Mouse (Mus musculus): Measurements from ENCODE around the gene Begain. TPM values are rescaled to one million over a fixed set of nuclear protein-coding genes. Genes with fewer than 3 reads are reported as not detected.

The Begain gene
- polyA plus RNA-seq, 1 experiment from 2014 or later, result 3.3 TPM

GRCm38 (mm10) chr12:108993046-108993445, 75.0 kb downstream of the Begain start:
- ATAC-seq, result no peak
- WGBS, result 66% methylated on average over 2 of the region's 2 CpGs
- Histone ChIP-seq H3K9ac (ENCODE audit: low read depth, low read length) (no peak overlapping the region), H3K4me3 (ENCODE audit: low read length) (no peak overlapping the region), H3K36me3 (ENCODE audit: control insufficient read depth, insufficient read depth, low read length) (no peaks in the 10 kb centered on the region), H3K27me3 (replicated peaks; ENCODE audit: control insufficient read depth, insufficient read depth, low read length) (no peaks in the 10 kb centered on the region), H3K4me1 (ENCODE audit: control insufficient read depth, insufficient read depth, low read length) (no peaks in the 10 kb centered on the region), H3K9me3 (ENCODE audit: control insufficient read depth, low read length) (no peaks in the 10 kb centered on the region), H3K4me2 (ENCODE audit: low read depth, low read length) (no peak overlapping the region), H3K27ac (ENCODE audit: low read length) (no peak overlapping the region)

- H3K36me3 ChIP-seq (ENCODE audit: control insufficient read depth, insufficient read depth, low read length), result no peaks in the 10 kb centered on the region
- no peaks in the 10 kb centered on the region for H3K4me1 ChIP-seq (ENCODE audit: control insufficient read depth, insufficient read depth, low read length)
- no peak overlapping the region for H3K4me2 ChIP-seq (ENCODE audit: low read depth, low read length)
- no peaks in the 10 kb centered on the region for H3K9me3 ChIP-seq (ENCODE audit: control insufficient read depth, low read length)
- no peak overlapping the region for H3K4me3 ChIP-seq (ENCODE audit: low read length)
- no peak for ATAC-seq
- H3K27me3 ChIP-seq (replicated peaks; ENCODE audit: control insufficient read depth, insufficient read depth, low read length), result no peaks in the 10 kb centered on the region
- no peak overlapping the region for H3K9ac ChIP-seq (ENCODE audit: low read depth, low read length)
- H3K27ac ChIP-seq (ENCODE audit: low read length), result no peak overlapping the region
- 45% methylated on average over 9 of the region's 9 CpGs for WGBS
These were observed 77.6 kb downstream of the Begain start for GRCm38 (mm10) chr12:108990425-108990824.

GRCm38 (mm10) chr12:108987448-108987847, 80.6 kb downstream of the Begain start:
- H3K9me3 ChIP-seq (ENCODE audit: control insufficient read depth, low read length), result no peaks in the 10 kb centered on the region
- ATAC-seq, result no peak
- 92% methylated on average over 9 of the region's 9 CpGs for WGBS
- peaks cover 7% of the 10 kb centered on the region; the same call in 1 of the 2 replicates for H3K4me1 ChIP-seq (ENCODE audit: control insufficient read depth, insufficient read depth, low read length)
- H3K4me2 ChIP-seq (ENCODE audit: low read depth, low read length), result no peak overlapping the region
- H3K27me3 ChIP-seq (replicated peaks; ENCODE audit: control insufficient read depth, insufficient read depth, low read length), result no peaks in the 10 kb centered on the region
- H3K9ac ChIP-seq (ENCODE audit: low read depth, low read length), result no peak overlapping the region
- no peaks in the 10 kb centered on the region for H3K36me3 ChIP-seq (ENCODE audit: control insufficient read depth, insufficient read depth, low read length)
- H3K27ac ChIP-seq (ENCODE audit: low read length), result no peak overlapping the region
- no peak overlapping the region for H3K4me3 ChIP-seq (ENCODE audit: low read length)

GRCm38 (mm10) chr12:108985025-108985424, 83.0 kb downstream of the Begain start:
- Histone ChIP-seq H3K9me3 (ENCODE audit: control insufficient read depth, low read length) (no peaks in the 10 kb centered on the region), H3K4me3 (ENCODE audit: low read length) (no peak overlapping the region), H3K36me3 (ENCODE audit: control insufficient read depth, insufficient read depth, low read length) (no peaks in the 10 kb centered on the region), H3K4me2 (ENCODE audit: low read depth, low read length) (no peak overlapping the region), H3K9ac (ENCODE audit: low read depth, low read length) (no peak overlapping the region), H3K27ac (ENCODE audit: low read length) (no peak overlapping the region), H3K27me3 (replicated peaks; ENCODE audit: control insufficient read depth, insufficient read depth, low read length) (no peaks in the 10 kb centered on the region), H3K4me1 (ENCODE audit: control insufficient read depth, insufficient read depth, low read length) (peaks cover 7% of the 10 kb centered on the region; the same call in 1 of the 2 replicates)
- 69% methylated on average over 6 of the region's 6 CpGs for WGBS
- no peak for ATAC-seq

GRCm38 (mm10) chr12:108984471-108984870, 83.5 kb downstream of the Begain start:
- H3K4me2 ChIP-seq (ENCODE audit: low read depth, low read length), result no peak overlapping the region
- no peaks in the 10 kb centered on the region for H3K9me3 ChIP-seq (ENCODE audit: control insufficient read depth, low read length)
- no peaks in the 10 kb centered on the region for H3K36me3 ChIP-seq (ENCODE audit: control insufficient read depth, insufficient read depth, low read length)
- 64% methylated on average over 8 of the region's 8 CpGs for WGBS
- H3K27me3 ChIP-seq (replicated peaks; ENCODE audit: control insufficient read depth, insufficient read depth, low read length), result no peaks in the 10 kb centered on the region
- ATAC-seq, result no peak
- H3K9ac ChIP-seq (ENCODE audit: low read depth, low read length), result no peak overlapping the region
- H3K4me3 ChIP-seq (ENCODE audit: low read length), result no peak overlapping the region
- peaks cover 7% of the 10 kb centered on the region; the same call in 1 of the 2 replicates for H3K4me1 ChIP-seq (ENCODE audit: control insufficient read depth, insufficient read depth, low read length)
- H3K27ac ChIP-seq (ENCODE audit: low read length), result no peak overlapping the region

- peaks cover 7% of the 10 kb centered on the region; the same call in 1 of the 2 replicates for H3K4me1 ChIP-seq (ENCODE audit: control insufficient read depth, insufficient read depth, low read length)
These were observed 84.5 kb downstream of the Begain start for GRCm38 (mm10) chr12:108983496-108983895.

GRCm38 (mm10) chr12:108982684-108982960, 85.4 kb downstream of the Begain start:
- H3K9me3 ChIP-seq (ENCODE audit: control insufficient read depth, low read length), result no peaks in the 10 kb centered on the region
- H3K36me3 ChIP-seq (ENCODE audit: control insufficient read depth, insufficient read depth, low read length), result no peaks in the 10 kb centered on the region
- no peak for ATAC-seq
- no peak overlapping the region for H3K27ac ChIP-seq (ENCODE audit: low read length)
- H3K4me2 ChIP-seq (ENCODE audit: low read depth, low read length), result no peak overlapping the region
- peaks cover 7% of the 10 kb centered on the region; the same call in 1 of the 2 replicates for H3K4me1 ChIP-seq (ENCODE audit: control insufficient read depth, insufficient read depth, low read length)
- WGBS, result 76% methylated on average over 6 of the region's 6 CpGs
- H3K9ac ChIP-seq (ENCODE audit: low read depth, low read length), result no peak overlapping the region
- no peaks in the 10 kb centered on the region for H3K27me3 ChIP-seq (replicated peaks; ENCODE audit: control insufficient read depth, insufficient read depth, low read length)
- no peak overlapping the region for H3K4me3 ChIP-seq (ENCODE audit: low read length)

More at GRCm38 (mm10) chr12:108983496-108983895, 84.5 kb downstream of the Begain start:
- WGBS, result 89% methylated on average over 6 of the region's 6 CpGs
- no peak overlapping the region for H3K9ac ChIP-seq (ENCODE audit: low read depth, low read length)
- no peaks in the 10 kb centered on the region for H3K36me3 ChIP-seq (ENCODE audit: control insufficient read depth, insufficient read depth, low read length)
- H3K9me3 ChIP-seq (ENCODE audit: control insufficient read depth, low read length), result no peaks in the 10 kb centered on the region
- no peak overlapping the region for H3K4me3 ChIP-seq (ENCODE audit: low read length)
- no peaks in the 10 kb centered on the region for H3K27me3 ChIP-seq (replicated peaks; ENCODE audit: control insufficient read depth, insufficient read depth, low read length)
- ATAC-seq, result no peak
- no peak overlapping the region for H3K4me2 ChIP-seq (ENCODE audit: low read depth, low read length)
- H3K27ac ChIP-seq (ENCODE audit: low read length), result no peak overlapping the region

Other genes starting within 250 kb of the Begain start
- gene Slc25a29, start 232.3 kb downstream of the Begain start, polyA plus RNA-seq (2015; fragmentation: Nextera tagmentation; extraction: Ambion mirVana), result 4.6 and 5.8 TPM in 2 replicates
- 9.1 and 9.2 TPM in 2 replicates for gene Slc25a47, start 232.2 kb downstream of the Begain start, polyA plus RNA-seq (2015; fragmentation: Nextera tagmentation; extraction: Ambion mirVana)
- gene Wdr25, start 174.6 kb downstream of the Begain start, polyA plus RNA-seq (2015; fragmentation: Nextera tagmentation; extraction: Ambion mirVana), result 6.9 TPM in 2 replicates
- 79.9 and 82.8 TPM in 2 replicates for gene Wars, start 174.0 kb downstream of the Begain start, polyA plus RNA-seq (2015; fragmentation: Nextera tagmentation; extraction: Ambion mirVana)

Measured in intestine, embryonic 16.5 days (tissue).